Mouse (Mus musculus): ENCODE results near the gene Twf2.
A peak's percentile ranks its signal among the peaks of the same experiment; 100 is the strongest.
"Not testable (repeated sequence)": the region's sequence is repeated elsewhere in the genome, so short reads cannot be mapped to it uniquely, and the experiment has no call there.

Twf2 gene

DNA sequence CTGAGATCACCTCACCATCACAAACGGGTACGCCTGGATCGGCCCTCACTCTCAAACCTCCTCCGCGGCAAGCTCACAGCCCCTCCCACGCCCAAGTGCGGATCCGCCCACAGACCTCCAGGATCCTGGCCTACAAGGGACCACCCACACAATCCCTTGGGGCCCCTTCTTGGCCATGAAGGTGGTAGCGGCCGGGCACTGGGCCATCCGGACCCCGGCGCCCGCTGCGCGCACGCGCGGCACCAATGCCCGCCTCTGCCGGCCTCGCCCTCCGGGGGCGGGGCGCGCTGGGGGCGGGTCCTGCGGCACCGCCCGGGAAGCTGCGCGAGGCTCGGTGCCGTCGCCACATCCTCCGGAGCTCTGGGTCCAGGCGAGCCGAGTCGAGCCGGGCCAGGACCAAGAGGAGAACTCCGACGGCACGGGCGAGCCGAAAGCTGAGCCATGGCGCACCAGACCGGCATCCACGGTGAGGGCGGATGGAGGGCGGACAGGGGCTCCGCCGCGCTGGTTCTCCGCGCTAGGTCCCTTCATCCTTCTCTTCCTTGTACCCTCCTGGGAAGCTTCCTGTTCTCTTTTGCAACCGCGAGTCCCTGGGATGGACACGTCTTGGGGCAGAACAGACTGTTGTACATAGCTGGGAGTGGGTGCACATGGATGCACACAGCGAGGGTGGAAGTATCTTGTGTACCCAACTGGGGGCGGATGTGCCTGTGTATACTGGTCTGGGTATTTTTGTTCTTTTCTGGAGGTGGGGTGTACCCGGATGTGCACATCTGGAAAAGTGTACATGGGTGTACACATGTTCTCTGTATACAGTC, at the start of gene Twf2:
TSS of gene Twf2 (plus strand) at position 290 of the 818 bp plus-strand sequence.
- peak; percentile 92 for DNase-seq (ENCODE audit: low spot score)

DNA sequence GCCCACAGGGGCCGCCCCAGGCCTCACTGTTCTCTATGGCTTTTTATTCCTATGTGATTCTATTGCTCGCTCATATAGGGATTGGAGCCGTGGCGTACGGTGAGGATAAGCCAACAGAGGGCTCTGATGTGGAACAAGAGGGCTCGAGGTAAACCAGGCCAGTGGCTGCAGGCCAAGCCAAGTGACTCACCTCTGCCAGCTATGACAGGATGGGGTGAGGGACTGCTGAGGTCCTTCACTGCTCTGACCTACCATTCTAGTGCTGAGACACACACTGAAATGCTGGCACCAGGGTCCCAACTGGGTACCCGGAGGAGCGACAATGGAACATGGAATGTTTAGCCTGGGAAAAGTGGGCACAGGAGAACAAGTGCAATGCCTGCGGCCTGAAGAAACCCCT, 48.8 kb upstream of the Twf2 start:
- DNase-seq (ENCODE audit: low spot score) = no peak

DNA sequence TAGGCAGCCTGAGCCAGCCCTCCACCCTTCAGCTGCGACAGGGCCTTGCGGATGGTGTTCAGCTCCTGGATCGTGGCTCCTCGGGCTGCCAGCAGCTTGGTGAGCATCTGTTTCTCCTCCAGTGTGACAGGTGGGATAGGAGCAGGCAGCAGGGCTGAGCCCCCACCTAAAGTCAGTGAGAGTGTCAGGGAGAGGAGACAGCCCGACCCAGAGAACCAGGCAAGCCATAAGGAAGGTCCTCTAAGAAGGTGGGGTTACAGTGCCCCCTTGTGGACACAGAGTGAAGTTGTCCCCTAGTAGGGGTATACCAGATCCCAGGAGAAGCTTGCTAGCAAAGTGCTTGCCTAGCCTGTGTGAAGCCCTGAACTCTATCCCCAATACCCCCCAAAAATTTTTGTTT, 46.5 kb upstream of the Twf2 start:
- DNase-seq (ENCODE audit: low spot score) = peak; percentile 48

- no peak for DNase-seq (ENCODE audit: low spot score)
These were observed 45.8 kb upstream of the Twf2 start for GRCm38 (mm10) chr9:106156921-106157622.

DNA sequence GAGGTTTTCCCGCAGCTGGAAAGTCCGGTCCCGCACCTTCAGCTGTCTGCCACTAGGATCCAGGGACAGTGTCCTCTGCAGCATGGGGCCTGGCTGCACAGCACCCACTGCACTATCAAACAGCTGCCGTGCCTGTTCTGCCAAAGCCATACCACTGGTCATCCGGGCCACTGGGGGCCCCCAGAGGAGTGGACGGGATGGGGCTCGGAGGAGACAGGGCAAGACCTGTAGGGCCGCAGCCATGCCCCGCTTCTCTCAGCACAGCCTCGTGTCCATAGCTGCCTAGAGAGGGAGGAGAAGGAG, 45.3 kb upstream of the Twf2 start:
- no peak for DNase-seq (ENCODE audit: low spot score)

- DNase-seq (ENCODE audit: low spot score) = no peak
These were observed 44.8 kb upstream of the Twf2 start, which contains the start of gene Glyctk for GRCm38 (mm10) chr9:106158037-106158491. Glyctk (minus strand) TSS chr9:106158138.

DNA sequence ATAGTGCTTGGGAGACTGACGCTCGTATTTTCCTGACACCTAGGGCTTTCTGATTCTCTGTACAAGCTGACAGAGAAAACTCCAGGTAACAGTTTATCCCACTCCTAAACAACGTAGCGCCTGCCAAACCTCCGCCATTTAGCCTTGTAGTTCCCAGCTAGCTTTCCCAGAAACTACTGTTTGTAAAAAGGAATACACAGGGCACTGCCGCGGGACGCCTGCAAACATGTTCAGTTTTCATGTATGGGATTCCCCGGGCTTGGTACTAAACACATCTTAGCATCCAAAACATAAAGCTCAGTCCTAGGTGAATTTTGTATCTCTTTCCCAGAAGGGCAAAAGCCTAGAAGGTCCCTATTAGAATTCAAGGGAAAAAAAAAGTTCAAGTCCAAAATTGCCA, 43.7 kb upstream of the Twf2 start:
- no peak for DNase-seq (ENCODE audit: low spot score)

DNA sequence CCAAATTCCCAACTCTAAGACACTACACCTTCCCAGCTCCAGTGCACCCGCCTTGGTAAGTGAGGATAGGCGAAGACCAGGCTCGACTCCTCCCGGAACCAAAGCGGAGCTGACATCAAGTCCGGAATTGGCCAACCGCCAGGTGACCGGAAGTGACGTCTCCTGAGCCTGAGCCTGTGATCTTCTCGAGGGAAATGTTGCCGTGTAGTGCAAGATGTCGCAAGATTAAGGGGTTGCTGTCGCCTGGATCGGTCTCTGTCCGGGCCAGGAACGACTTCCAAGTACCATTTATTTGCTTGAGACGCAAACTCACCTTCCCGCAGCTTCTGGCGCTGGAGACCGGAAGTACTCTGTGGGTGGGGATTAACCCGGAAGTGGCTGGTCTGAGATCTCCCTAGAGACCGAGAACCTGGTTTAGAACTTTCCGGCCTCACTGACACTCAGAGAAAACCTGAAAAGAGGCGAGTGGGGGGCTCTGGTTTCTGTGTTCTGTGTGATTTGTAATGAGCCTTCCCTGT, 43.1 kb upstream of the Twf2 start:
- DNase-seq (ENCODE audit: low spot score) = peak; percentile 95

- DNase-seq (ENCODE audit: low spot score) = no peak
These were observed 42.5 kb upstream of the Twf2 start for GRCm38 (mm10) chr9:106160426-106160825.

DNA sequence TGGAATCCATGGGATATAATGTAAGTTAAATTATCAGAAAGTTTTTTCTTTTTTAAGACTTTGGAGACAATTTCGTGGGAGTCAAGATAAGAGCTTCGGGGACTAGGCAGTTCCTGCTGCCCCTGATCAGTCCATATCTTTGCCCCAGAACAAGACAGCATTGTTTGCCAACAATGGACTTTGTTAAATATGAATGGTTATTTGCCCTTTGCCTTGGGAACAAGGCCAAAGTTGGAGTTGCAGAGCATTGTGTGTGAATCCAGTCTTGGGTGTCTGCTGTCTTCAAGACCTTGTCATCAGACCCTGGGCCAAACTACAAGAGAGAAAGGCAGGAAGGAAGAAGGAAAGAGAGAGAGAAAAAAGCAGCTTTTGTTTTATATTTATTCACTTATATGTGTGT, 36.2 kb upstream of the Twf2 start:
- DNase-seq (ENCODE audit: low spot score) = no peak

DNA sequence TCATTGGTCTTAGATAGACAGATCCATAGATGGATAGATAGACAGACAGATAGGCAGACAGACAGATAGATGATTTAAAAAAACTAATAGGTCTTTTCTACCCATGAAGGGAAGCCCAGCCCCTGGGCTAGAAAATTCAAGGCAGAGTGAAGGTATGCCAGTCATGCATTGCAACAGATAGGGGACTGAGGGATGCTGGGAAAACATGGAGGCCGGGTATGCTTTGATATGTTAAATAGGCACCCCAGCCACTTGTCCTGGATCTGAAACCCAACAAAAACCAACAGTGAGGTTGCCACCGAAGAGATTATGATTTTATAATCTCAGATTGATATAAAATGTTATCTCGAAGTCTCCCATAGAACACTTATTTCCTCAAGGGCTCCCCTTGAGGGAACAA, 35.7 kb upstream of the Twf2 start:
- no peak for DNase-seq (ENCODE audit: low spot score)

- DNase-seq (ENCODE audit: low spot score) = peak; percentile 39
These were observed 35.2 kb upstream of the Twf2 start for GRCm38 (mm10) chr9:106167703-106168102.

GRCm38 (mm10) chr9:106169006-106169405, 33.9 kb upstream of the Twf2 start:
- not testable (repeated sequence) for DNase-seq (ENCODE audit: low spot score)

DNA sequence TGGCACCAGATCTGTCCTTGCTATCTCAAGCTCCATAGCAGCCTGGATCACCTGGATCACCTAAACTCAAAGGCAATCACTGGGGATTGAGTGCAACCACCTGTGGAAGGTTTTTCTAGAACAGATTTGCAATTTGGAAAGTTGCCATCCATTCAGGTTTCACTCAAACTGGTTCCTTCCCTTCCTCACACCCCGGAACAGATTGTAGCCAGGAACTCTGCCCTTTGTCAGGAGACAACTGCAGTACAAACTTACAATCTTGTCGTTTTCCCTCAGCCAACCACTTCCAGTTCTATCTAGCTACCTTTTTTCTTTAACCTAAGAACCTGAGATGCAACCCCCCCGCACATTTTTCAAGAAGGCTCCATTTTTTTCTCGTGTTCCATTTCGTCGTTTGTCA, 33.0 kb upstream of the Twf2 start:
- DNase-seq (ENCODE audit: low spot score) = no peak

- peak; percentile 91 for DNase-seq (ENCODE audit: low spot score)
These were observed 32.2 kb upstream of the Twf2 start, which contains the start of gene Wdr82 for GRCm38 (mm10) chr9:106170556-106171345. Wdr82 (plus strand) TSS chr9:106170928.

- peak; percentile 38 for DNase-seq (ENCODE audit: low spot score)
These were observed 31.4 kb upstream of the Twf2 start for GRCm38 (mm10) chr9:106171346-106172158.

DNA sequence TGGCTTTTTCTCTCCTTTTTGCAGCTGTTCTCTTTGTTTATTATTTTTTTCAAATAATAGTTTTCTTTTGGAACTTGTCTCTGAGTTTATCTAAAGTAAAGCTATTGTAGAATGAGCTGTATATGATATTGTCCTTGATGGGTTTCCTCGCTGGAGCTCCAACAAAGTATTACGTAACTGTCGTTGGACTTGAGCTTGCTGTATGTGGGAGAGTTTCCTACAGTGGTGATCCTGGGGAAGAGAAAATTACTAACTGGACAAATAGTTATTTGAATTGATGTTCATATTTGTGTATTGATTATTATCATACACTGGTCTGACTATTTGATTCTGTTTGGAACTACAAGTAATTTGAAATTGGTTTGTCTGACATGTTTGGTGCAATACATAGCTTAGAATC, 30.4 kb upstream of the Twf2 start:
- no peak for DNase-seq (ENCODE audit: low spot score)

DNA sequence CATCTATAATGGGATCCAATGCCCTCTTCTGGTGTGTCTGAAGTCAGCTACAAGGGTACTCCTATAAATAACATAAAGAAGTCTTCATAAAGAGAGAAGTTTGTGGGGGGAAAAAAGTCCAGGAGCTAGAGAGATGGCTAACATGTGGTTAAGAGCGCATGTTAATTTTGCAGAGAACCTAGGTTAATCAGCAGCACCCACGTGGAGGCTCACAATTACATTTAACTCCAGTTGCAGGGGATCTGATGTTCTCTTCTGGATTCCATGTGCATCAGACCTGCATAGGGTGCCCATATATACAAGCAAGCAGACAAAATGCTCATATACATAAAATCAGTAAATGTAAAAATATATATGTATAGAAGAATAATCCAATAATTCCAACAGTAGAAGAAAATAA, 29.5 kb upstream of the Twf2 start:
- no peak for DNase-seq (ENCODE audit: low spot score)

- DNase-seq (ENCODE audit: low spot score) = no peak
These were observed 27.2 kb upstream of the Twf2 start for GRCm38 (mm10) chr9:106175552-106176200.

DNA sequence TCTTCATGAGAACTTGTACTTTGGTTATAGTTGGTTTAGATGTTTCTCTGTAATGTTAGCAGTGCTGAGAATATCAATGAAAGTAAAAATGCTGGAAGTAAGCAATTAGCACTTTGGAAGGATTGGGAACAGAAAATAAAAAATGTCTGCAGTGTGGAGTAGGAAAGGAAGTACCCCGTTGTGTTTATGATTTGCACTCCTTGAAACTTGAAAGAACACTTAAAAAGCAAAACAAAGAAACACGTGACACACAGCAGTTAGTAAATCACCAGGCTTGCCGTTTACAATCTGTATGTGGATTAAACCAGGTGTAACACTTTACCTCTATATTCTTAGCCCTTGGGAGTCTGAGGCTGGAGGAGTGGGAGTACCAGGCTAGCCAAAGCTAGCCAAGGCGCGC, 26.1 kb upstream of the Twf2 start:
- no peak for DNase-seq (ENCODE audit: low spot score)

GRCm38 (mm10) chr9:106177799-106178198, 25.1 kb upstream of the Twf2 start:
- DNase-seq (ENCODE audit: low spot score) = no peak

Data from lung, postnatal 25 days (tissue).